Mouse (Mus musculus): ENCODE data around the gene Sv2b.
"Not testable (repeated sequence)": the region's sequence is repeated elsewhere in the genome, so short reads cannot be mapped to it uniquely, and the experiment has no call there.

Gene Sv2b

GRCm38 (mm10) chr7:75308457-75309312, at the start of gene Sv2b:
TSS of gene Sv2b (minus strand) at chr7:75309262.
- DNase-seq, result peak; percentile 38

GRCm38 (mm10) chr7:75358284-75358851, 49.3 kb upstream of the Sv2b start:
- no peak for DNase-seq

GRCm38 (mm10) chr7:75355521-75355920, 46.5 kb upstream of the Sv2b start:
- DNase-seq, result no peak

- DNase-seq, result no peak
Observed at GRCm38 (mm10) chr7:75352777-75353374, 43.8 kb upstream of the Sv2b start.

GRCm38 (mm10) chr7:75350172-75350571, 41.1 kb upstream of the Sv2b start:
- DNase-seq, result no peak

- no peak for DNase-seq
Observed at GRCm38 (mm10) chr7:75332311-75332710, 23.2 kb upstream of the Sv2b start.

GRCm38 (mm10) chr7:75329740-75330142, 20.7 kb upstream of the Sv2b start:
- DNase-seq, result no peak

- no peak for DNase-seq
Observed at GRCm38 (mm10) chr7:75328721-75329362, 19.8 kb upstream of the Sv2b start.

- no peak for DNase-seq
Observed at GRCm38 (mm10) chr7:75325273-75325672, 16.2 kb upstream of the Sv2b start.

- not testable (repeated sequence) for DNase-seq
Observed at GRCm38 (mm10) chr7:75322742-75323141, 13.7 kb upstream of the Sv2b start.

- no peak for DNase-seq
Observed at GRCm38 (mm10) chr7:75320009-75320408, 10.9 kb upstream of the Sv2b start.

- DNase-seq, result no peak
Observed at GRCm38 (mm10) chr7:75318320-75318719, 9.3 kb upstream of the Sv2b start.

- DNase-seq, result no peak
Observed at GRCm38 (mm10) chr7:75314873-75315272, 5.8 kb upstream of the Sv2b start.

GRCm38 (mm10) chr7:75309570-75309969, 508 bp upstream of the Sv2b start:
- no peak for DNase-seq

GRCm38 (mm10) chr7:75308140-75308456, 964 bp downstream of the Sv2b start:
- DNase-seq, result peak; percentile 25

GRCm38 (mm10) chr7:75307570-75308087, 1.4 kb downstream of the Sv2b start:
- no peak for DNase-seq

GRCm38 (mm10) chr7:75305901-75306465, 3.1 kb downstream of the Sv2b start:
- no peak for DNase-seq

- no peak for DNase-seq
Observed at GRCm38 (mm10) chr7:75302523-75303215, 6.4 kb downstream of the Sv2b start.

GRCm38 (mm10) chr7:75299245-75299644, 9.8 kb downstream of the Sv2b start:
- no peak for DNase-seq

GRCm38 (mm10) chr7:75296688-75297119, 12.4 kb downstream of the Sv2b start:
- DNase-seq, result no peak

GRCm38 (mm10) chr7:75295228-75295865, 13.7 kb downstream of the Sv2b start:
- no peak for DNase-seq

- no peak for DNase-seq
Observed at GRCm38 (mm10) chr7:75292246-75292645, 16.8 kb downstream of the Sv2b start.

Measured in right cerebral cortex, postnatal 4 days (tissue).